Mouse (Mus musculus): ENCODE measurements around the gene 5031410I06Rik. TPM values are rescaled to one million over a fixed set of nuclear protein-coding genes. Genes with fewer than 3 reads are reported as not detected.
"Not testable (repeated sequence)": the region's sequence is repeated elsewhere in the genome, so short reads cannot be mapped to it uniquely, and the experiment has no call there.

The 5031410I06Rik gene
- polyA plus RNA-seq (2012; rRNA removed) = not detected in 2 replicates

DNA sequence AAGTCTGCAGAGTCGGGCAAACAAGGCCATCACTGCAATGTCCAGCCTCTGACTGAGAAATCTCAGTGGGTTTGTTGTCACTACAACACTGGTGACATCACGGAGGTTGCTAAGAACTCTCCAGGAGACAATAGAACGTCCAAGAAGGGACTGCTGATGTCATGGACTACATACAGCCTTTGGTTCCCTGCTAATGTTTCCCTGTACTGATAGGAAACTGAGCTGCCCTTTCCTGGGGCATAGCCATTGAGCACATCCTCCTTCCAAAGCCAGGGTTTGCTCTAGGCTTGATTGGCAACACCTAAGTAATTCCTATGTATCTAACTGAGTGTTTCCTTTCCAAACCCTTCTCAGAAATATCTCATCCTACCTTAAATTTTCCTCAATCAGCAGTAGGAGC is at the start of gene 5031410I06Rik:
5031410I06Rik (minus strand) TSS at position 101 of the 400 bp plus-strand sequence.
- not testable (repeated sequence) for DNase-seq (ENCODE audit: extremely low spot score in 1 of 2, low spot score in 1 of 2)

DNA sequence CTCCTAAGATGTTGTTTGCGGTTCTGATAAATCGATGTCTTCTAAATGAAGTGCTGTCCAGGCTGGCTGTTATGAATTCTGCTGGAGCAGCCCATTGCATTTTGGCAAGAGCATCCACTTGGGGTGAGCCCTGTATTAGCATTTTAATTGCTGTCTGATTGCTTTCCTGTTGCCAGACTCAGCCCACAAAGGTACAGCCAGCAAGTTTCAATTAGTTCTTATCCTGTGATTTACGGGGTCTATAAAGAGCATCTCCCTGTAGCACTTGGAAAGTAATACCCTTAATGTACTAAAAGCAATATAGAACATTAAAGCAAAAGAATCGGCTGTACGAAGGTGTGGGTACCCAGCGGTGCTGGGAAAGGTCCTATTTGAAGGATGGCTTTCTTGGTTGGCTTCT is 37.7 kb upstream of the 5031410I06Rik start:
- DNase-seq (ENCODE audit: extremely low spot score in 1 of 2, low spot score in 1 of 2) = no peak

DNA sequence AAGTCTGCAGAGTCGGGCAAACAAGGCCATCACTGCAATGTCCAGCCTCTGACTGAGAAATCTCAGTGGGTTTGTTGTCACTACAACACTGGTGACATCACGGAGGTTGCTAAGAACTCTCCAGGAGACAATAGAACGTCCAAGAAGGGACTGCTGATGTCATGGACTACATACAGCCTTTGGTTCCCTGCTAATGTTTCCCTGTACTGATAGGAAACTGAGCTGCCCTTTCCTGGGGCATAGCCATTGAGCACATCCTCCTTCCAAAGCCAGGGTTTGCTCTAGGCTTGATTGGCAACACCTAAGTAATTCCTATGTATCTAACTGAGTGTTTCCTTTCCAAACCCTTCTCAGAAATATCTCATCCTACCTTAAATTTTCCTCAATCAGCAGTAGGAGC is 16.2 kb upstream of the 5031410I06Rik start, which contains the start of gene Gm10220:
Gm10220 (minus strand) TSS at position 101 of the 400 bp plus-strand sequence.
- not testable (repeated sequence) for DNase-seq (ENCODE audit: extremely low spot score in 1 of 2, low spot score in 1 of 2)

DNA sequence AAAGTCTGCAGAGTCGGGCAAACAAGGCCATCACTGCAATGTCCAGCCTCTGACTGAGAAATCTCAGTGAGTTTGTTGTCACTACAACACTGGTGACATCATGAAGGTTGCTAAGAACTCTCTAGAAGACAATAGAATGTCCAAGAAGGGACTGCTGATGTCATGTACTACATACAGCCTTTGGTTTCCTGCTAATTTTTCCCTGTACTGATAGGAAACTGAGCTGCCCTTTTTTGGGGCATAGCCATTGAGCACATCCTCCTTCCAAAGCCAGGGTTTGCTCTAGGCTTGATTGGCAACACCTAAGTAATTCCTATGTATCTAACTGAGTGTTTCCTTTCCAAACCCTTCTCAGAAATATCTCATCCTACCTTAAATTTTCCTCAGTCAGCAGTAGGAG is 16.0 kb downstream of the 5031410I06Rik start, which contains the start of gene Gm10471:
Gm10471 (minus strand) TSS at position 101 of the 400 bp plus-strand sequence.
- DNase-seq (ENCODE audit: extremely low spot score in 1 of 2, low spot score in 1 of 2) = not testable (repeated sequence)

DNA sequence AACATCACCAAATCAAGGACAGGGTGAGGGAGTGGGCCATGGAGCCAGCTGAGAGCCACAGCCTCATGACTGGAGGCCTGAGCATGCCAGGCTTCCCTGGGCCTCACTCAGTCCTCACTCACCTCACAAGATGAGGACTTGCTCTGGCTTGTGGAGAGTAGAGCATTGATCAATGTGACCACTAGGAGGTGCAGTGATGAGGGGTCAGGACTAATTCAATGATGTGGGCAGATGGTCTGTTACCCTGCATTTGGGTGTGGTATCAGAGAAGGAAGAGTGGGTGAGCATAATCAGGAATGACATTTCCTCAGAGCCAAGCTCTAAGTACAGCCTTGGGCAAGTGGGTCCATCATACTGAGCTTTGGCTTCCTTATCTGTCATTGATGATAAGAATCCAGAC is 26.1 kb downstream of the 5031410I06Rik start:
- DNase-seq (ENCODE audit: extremely low spot score in 1 of 2, low spot score in 1 of 2) = peak in 1 of 2 experiments; percentile 1

DNA sequence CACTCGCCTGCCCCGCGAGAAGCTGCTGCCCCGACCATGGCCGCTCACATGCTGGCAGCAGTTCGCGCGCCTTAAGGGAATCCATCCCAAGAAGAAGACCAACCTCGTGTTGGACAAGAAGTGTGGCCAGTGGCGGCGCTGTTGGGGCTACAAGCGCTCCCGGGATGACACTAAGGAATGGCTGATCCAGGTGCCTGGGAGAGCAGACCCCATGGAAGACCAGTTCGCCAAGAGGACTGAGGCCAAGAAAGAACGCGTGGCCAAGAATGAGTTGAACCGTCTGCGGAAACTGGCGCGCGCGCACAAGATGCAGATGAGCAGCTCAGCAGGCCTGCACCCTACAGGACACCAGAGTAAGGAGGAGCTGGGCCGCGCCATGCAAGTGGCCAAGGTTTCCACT is 34.4 kb downstream of the 5031410I06Rik start:
- no peak for DNase-seq (ENCODE audit: extremely low spot score in 1 of 2, low spot score in 1 of 2)

DNA sequence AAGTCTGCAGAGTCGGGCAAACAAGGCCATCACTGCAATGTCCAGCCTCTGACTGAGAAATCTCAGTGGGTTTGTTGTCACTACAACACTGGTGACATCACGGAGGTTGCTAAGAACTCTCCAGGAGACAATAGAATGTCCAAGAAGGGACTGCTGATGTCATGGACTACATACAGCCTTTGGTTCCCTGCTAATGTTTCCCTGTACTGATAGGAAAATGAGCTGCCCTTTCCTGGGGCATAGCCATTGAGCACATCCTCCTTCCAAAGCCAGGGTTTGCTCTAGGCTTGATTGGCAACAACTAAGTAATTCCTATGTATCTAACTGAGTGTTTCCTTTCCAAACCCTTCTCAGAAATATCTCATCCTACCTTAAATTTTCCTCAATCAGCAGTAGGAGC is 46.7 kb downstream of the 5031410I06Rik start, which contains the start of gene Gm7347:
Gm7347 (minus strand) TSS at position 101 of the 400 bp plus-strand sequence.
- DNase-seq (ENCODE audit: extremely low spot score in 1 of 2, low spot score in 1 of 2) = not testable (repeated sequence)

Other genes with a start within 250 kb of the 5031410I06Rik start
- not detected in 2 replicates for gene Gm21663, start 163.0 kb downstream of the 5031410I06Rik start, polyA plus RNA-seq (2012; rRNA removed)
- gene Gm21671, start 150.9 kb downstream of the 5031410I06Rik start, polyA plus RNA-seq (2012; rRNA removed) = not detected in 2 replicates
- not detected in 2 replicates for gene Gm21680, start 132.7 kb downstream of the 5031410I06Rik start, polyA plus RNA-seq (2012; rRNA removed)
- gene Gm21698, start 116.7 kb downstream of the 5031410I06Rik start, polyA plus RNA-seq (2012; rRNA removed) = not detected in 2 replicates
- not detected in 2 replicates for gene Gm1979, start 100.6 kb downstream of the 5031410I06Rik start, polyA plus RNA-seq (2012; rRNA removed)
- not detected in 2 replicates for gene Gm5862, start 82.4 kb downstream of the 5031410I06Rik start, polyA plus RNA-seq (2012; rRNA removed)
- gene Speer4a, start 65.8 kb downstream of the 5031410I06Rik start, polyA plus RNA-seq (2012; rRNA removed) = not detected in 2 replicates
- not detected in 2 replicates for gene Gm7347, start 46.8 kb downstream of the 5031410I06Rik start, polyA plus RNA-seq (2012; rRNA removed)
- gene Gm10471, start 16.1 kb downstream of the 5031410I06Rik start, polyA plus RNA-seq (2012; rRNA removed) = not detected in 2 replicates
- gene Gm10220, start 16.1 kb upstream of the 5031410I06Rik start, polyA plus RNA-seq (2012; rRNA removed) = not detected in 2 replicates
- 0.36 and 0.42 TPM in 2 replicates for gene Gm7361, start 152.3 kb upstream of the 5031410I06Rik start, polyA plus RNA-seq (2012; rRNA removed)

Data from frontal cortex, adult 2 months (tissue).